In the genomic region with DNA sequence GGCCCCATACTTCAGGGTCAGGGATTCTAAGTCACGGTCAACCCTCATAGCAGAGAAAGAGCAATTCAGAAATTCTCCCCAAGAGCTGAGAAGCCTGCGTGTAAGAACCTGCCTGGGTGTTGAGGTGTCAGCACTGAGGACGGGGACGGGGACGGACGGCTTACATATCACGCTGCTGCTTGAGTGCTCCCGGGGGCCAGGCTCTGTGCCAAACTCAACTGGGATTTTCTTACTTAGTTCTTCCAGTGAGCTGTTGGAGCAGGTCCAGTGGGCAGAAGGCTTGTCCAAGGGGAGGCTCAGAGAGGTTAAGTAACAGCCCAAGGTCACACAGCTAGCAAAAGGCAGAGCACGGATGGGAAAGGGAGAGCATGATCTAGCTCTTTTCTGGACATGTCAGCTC, we compare ENCODE assay signal across 8 mouse cellular contexts. TPM values are rescaled to one million over a fixed set of nuclear protein-coding genes. Genes with fewer than 3 reads are reported as not detected.
DNase-seq lines count a peak whose midpoint lies in the region; ATAC-seq and TF ChIP-seq lines count a peak whose summit lies in the region.

No protein-coding gene starts in this region.

- peak overlapping the region; percentile 77 for H3K27ac ChIP-seq in heart, embryonic 11.5 days (ENCODE audit: low read depth, low read length)
- H3K27ac ChIP-seq in heart, adult 2 months, result no peak overlapping the region
- peak overlapping the region; percentile 100 for H3K27ac ChIP-seq in liver, embryonic 14.5 days
- H3K27ac ChIP-seq in layer of hippocampus, adult 2 months, result no peak overlapping the region

- no peaks in the 10 kb centered on the region for H3K79me2 ChIP-seq in heart, adult 2 months (replicated peaks; ENCODE audit: control insufficient read depth, insufficient read depth, low read length)

- peaks cover 10% of the 10 kb centered on the region; the same call in 1 of the 2 replicates for H3K4me1 ChIP-seq in heart, embryonic 11.5 days (ENCODE audit: control insufficient read depth, insufficient read depth, low read length)
- peaks cover 2% of the 10 kb centered on the region; the same call in 1 of the 2 replicates for H3K4me1 ChIP-seq in heart, adult 2 months (ENCODE audit: control insufficient read depth, insufficient read depth, low read length)
- H3K4me1 ChIP-seq in liver, embryonic 14.5 days (replicated peaks; ENCODE audit: control insufficient read depth in 2 of 2, insufficient read depth in 2 of 2, low read length in 1 of 2), result peaks cover 39% of the 10 kb centered on the region in 2 experiments

- no peaks in the 10 kb centered on the region for H3K36me3 ChIP-seq in heart, embryonic 11.5 days (ENCODE audit: control insufficient read depth, insufficient read depth, low read length)
- no peaks in the 10 kb centered on the region for H3K36me3 ChIP-seq in heart, adult 2 months (ENCODE audit: control insufficient read depth, insufficient read depth, low read length)
- no peaks in the 10 kb centered on the region for H3K36me3 ChIP-seq in liver, embryonic 14.5 days (replicated peaks; ENCODE audit: control insufficient read depth, insufficient read depth, low read depth)

- no peak for TF ChIP-seq CTCF in heart, adult 2 months (IDR thresholded peaks at IDR 0.05)
- TF ChIP-seq CTCF in liver, embryonic 14.5 days (IDR thresholded peaks at IDR 0.05; ENCODE audit: low read depth), result no peak
- TF ChIP-seq CTCF in layer of hippocampus, adult 2 months (conservative IDR thresholded peaks at IDR 0.05), result no peak

- no peaks in the 10 kb centered on the region for H3K9me3 ChIP-seq in heart, embryonic 11.5 days (replicated peaks; ENCODE audit: control insufficient read depth, low read length)
- no peaks in the 10 kb centered on the region for H3K9me3 ChIP-seq in liver, embryonic 14.5 days (ENCODE audit: control insufficient read depth, low read length)

- no peak overlapping the region for H3K4me3 ChIP-seq in heart, embryonic 11.5 days (ENCODE audit: low read depth, low read length)
- H3K4me3 ChIP-seq in heart, adult 2 months, result no peak overlapping the region
- H3K4me3 ChIP-seq in liver, embryonic 14.5 days (ENCODE audit: insufficient read depth in 1 of 2, low read depth in 2 of 2, low read length in 2 of 2), result peak overlapping the region; percentile 51 to 55
- H3K4me3 ChIP-seq in layer of hippocampus, adult 2 months, result no peak overlapping the region

- ATAC-seq in heart, embryonic 11.5 days (replicated peaks; ENCODE audit: insufficient number of reproducible peaks, low FRiP score, low TSS enrichment), result 0 out of 2 replicates have a peak, but pooled peaks have one; percentile 29
- ATAC-seq in liver, embryonic 14.5 days (ENCODE audit: insufficient read depth), result peak; percentile 64
- no peak for ATAC-seq in inflammation-experienced regulatory T-cells, adult 6 months

- no peak for TF ChIP-seq EP300 in heart, adult 2 months (IDR thresholded peaks at IDR 0.05; ENCODE audit: insufficient read depth, low read depth, low read length)
- TF ChIP-seq EP300 in liver, embryonic 14.5 days (IDR thresholded peaks at IDR 0.05; ENCODE audit: low read depth), result no peak

- no peak overlapping the region for H3K9ac ChIP-seq in heart, embryonic 11.5 days (ENCODE audit: low read depth, low read length)
- H3K9ac ChIP-seq in heart, adult 2 months (ENCODE audit: low read depth, low read length), result no peak overlapping the region
- H3K9ac ChIP-seq in liver, embryonic 14.5 days (replicated peaks), result peak overlapping the region; percentile 90

- intact Hi-C loops in heart, adult 2 months (cut with DNase I), result no loop called here
- intact Hi-C loops in heart, postnatal 10 days (cut with DNase I), result loop anchor here (2.0 kb wide), 1 partner anchor 17 kb away; no protein-coding TSS in a partner anchor

- H3K4me2 ChIP-seq in heart, embryonic 11.5 days, result peak overlapping the region; percentile 27
- peak overlapping the region; percentile 76 for H3K4me2 ChIP-seq in liver, embryonic 14.5 days (ENCODE audit: low read depth)

- DNase-seq in heart, adult 2 months, result no peak
- DNase-seq in adrenal gland, postnatal 14 days, result peak; percentile 68
- peak; percentile 60 to 63 for DNase-seq in heart, postnatal 10 days
- peak in 2 of 3 experiments; percentile 26 to 49 for DNase-seq in liver, embryonic 14.5 days (ENCODE audit: low read depth in 3 of 3, low spot score in 3 of 3)
- DNase-seq in layer of hippocampus, adult 8-10 months (ENCODE audit: low spot score in 2 of 2), result no peak
- no peak for DNase-seq in layer of hippocampus, adult 2 months (ENCODE audit: low spot score in 2 of 2)

- H3K27me3 ChIP-seq in heart, embryonic 11.5 days (ENCODE audit: control insufficient read depth, insufficient read depth, low read length), result no peaks in the 10 kb centered on the region
- H3K27me3 ChIP-seq in heart, adult 2 months (ENCODE audit: control insufficient read depth, insufficient read depth, low read length), result no peaks in the 10 kb centered on the region
- peaks cover 3% of the 10 kb centered on the region; the same call in 1 of the 2 replicates for H3K27me3 ChIP-seq in liver, embryonic 14.5 days (ENCODE audit: control insufficient read depth, insufficient read depth, low read length)

- TF ChIP-seq POLR2A in heart, adult 2 months (IDR thresholded peaks at IDR 0.05; ENCODE audit: insufficient read depth, low read depth, low read length), result no peak

- 51% methylated on average over 9 of the region's 9 CpGs for WGBS in heart, embryonic 11.5 days (ENCODE audit: insufficient replicate concordance)
- WGBS in heart, adult 2 months, result 42% methylated on average over 9 of the region's 9 CpGs
- 34% methylated on average over 9 of the region's 9 CpGs for WGBS in liver, embryonic 14.5 days (ENCODE audit: insufficient replicate concordance)

RNA-seq across cellular contexts. Expression of a gene that starts 44.5 kb away (rescaled TPM):
- 0.86 and 1.2 TPM in 2 replicates for polyA plus RNA-seq in heart, embryonic 11.5 days (2014; fragmentation: Nextera tagmentation; extraction: Ambion mirVana)
- 10 to 100 TPM; 55.6 to 64.8 TPM for total RNA-seq in heart, adult 2 months (2021)
- polyA plus RNA-seq in heart, adult 2 months (2012; rRNA removed), result 33.2 and 47.8 TPM in 2 replicates
- total RNA-seq in adrenal gland, postnatal 14 days (2021), result 16.5 and 19.0 TPM in 2 replicates
- 10 to 100 TPM; 40.4 to 61.8 TPM for total RNA-seq in heart, postnatal 10 days (2021)
- polyA plus RNA-seq in liver, embryonic 14.5 days (2012; rRNA removed), result 4.6 and 5.1 TPM in 2 replicates
- 5.1 and 6.1 TPM in 2 replicates for polyA plus RNA-seq in liver, embryonic 14.5 days (2014; fragmentation: Nextera tagmentation; extraction: Ambion mirVana)
- 1 to 10 TPM in 2 of 3 experiments, under 1 TPM in 1; 0.43 to 1.4 (median 1.4) TPM for polyA plus RNA-seq in inflammation-experienced regulatory T-cells, adult 6 months (2017; shearing (Covaris generic))
- 1 to 10 TPM; 6.2 to 9.3 (median 7.1) TPM for total RNA-seq in layer of hippocampus, adult 8-10 months (2022)
- total RNA-seq in layer of hippocampus, adult 2 months (2021), result 1 to 10 TPM; 6.8 to 7.2 TPM

Comparison
In these comparisons a context has a peak if more than half of its experiments do, and no peak if none do; other contexts are left out.
1. H3K27ac ChIP-seq: peak in heart, embryonic 11.5 days (single experiment) and liver, embryonic 14.5 days (single experiment); none in heart, adult 2 months (single experiment) and layer of hippocampus, adult 2 months (single experiment).
2. DNase-seq: peak in adrenal gland, postnatal 14 days (single experiment), heart, postnatal 10 days (2 of 2) and liver, embryonic 14.5 days (2 of 3); none in heart, adult 2 months (0 of 2), layer of hippocampus, adult 8-10 months (0 of 2) and layer of hippocampus, adult 2 months (0 of 2).
3. H3K4me3 ChIP-seq: peak in liver, embryonic 14.5 days (2 of 2); none in heart, embryonic 11.5 days (single experiment), heart, adult 2 months (single experiment) and layer of hippocampus, adult 2 months (single experiment).